Mouse (Mus musculus): Measurements from ENCODE around the gene Sowahc.

Sowahc gene

DNA sequence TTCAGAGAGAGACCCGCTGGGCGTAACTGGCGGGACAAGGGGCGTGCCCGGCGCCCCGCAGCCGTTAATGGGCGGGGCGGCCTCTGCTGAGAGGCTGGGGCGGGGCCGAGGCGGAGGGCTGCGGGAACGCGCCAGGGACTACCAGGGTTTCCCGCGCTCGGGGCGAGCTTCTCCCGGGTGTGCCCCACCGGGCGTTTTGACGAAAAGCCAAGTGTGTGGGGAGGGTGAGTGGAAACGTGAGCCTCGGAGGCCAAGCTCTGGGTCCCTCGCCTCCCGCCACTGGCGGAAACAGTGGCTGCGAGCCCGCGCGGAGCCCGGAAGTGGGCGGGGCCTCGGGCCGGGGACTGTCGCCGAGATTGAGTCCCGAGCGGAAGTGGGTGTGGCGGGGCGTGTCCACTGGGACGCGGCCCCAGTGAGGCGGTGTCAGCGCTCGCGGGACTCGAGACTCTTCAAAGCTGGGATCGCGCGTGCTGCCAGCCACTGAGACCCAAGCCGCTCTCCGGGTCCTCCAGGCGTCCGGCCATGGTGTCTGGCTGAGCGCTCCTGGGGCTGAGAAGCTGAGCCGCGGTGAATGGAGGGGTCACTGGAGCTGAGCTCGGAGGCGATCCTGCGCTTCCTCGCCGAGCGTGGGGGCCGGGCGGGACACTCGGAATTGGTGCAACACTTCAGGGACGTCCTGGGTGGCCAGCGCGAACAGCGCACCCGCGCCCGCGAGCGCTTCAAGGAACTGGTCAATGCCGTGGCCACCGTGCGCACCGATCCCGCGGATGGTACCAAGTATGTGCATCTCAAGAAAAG is at the start of gene Sowahc, which contains the start of gene Sept10:
Gene Sowahc (plus strand): TSS at position 481 of the 798 bp plus-strand sequence.
Gene Sept10 (minus strand): TSS at position 375 of the 798 bp plus-strand sequence.
- Histone ChIP-seq H3K27me3 (ENCODE audit: insufficient read depth, low read length) (peaks cover 21% of the 10 kb centered on the region), H3K4me3 (replicated peaks; ENCODE audit: low read length) (peak within 1 kb of the TSS; percentile 91), H3K36me3 (ENCODE audit: insufficient read depth, low read length) (peaks cover 9% of the 10 kb centered on the region), H3K9me3 (ENCODE audit: low read length) (no peaks in the 10 kb centered on the region), H3K4me1 (replicated peaks; ENCODE audit: low read depth, low read length) (peaks cover 17% of the 10 kb centered on the region)
- TF ChIP-seq NANOG (IDR thresholded peaks at IDR 0.05; ENCODE audit: borderline replicate concordance, low read length): no peak
- no peak for TF ChIP-seq CTCF (conservative IDR thresholded peaks at IDR 0.05; ENCODE audit: low read length)

DNA sequence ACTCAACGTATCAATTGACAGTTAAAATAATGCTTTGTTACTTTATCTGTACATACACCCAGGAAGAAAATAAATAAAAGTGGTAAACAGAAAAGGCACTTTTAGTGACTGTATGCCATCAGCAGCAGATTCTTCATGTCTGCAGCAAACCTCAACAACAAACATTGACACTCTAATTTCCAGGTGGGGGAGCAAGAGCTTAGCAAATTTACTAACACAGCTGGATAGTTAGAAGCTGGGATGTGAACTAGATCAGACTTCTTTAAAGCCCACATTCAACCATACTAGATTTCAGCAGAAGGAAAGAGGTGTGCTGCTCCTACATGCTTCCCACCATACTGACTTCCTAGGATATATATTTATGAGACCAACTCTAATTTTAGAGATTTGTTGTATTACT is 49.2 kb upstream of the Sowahc start:
- Histone ChIP-seq H3K36me3 (ENCODE audit: insufficient read depth, low read length) (no peaks in the 10 kb centered on the region), H3K4me3 (replicated peaks; ENCODE audit: low read length) (no peak overlapping the region), H3K9me3 (ENCODE audit: low read length) (no peaks in the 10 kb centered on the region), H3K27me3 (ENCODE audit: insufficient read depth, low read length) (no peaks in the 10 kb centered on the region), H3K4me1 (replicated peaks; ENCODE audit: low read depth, low read length) (no peaks in the 10 kb centered on the region)
- no peak for TF ChIP-seq CTCF (conservative IDR thresholded peaks at IDR 0.05; ENCODE audit: low read length)
- no peak for TF ChIP-seq POU5F1 (IDR thresholded peaks at IDR 0.05; ENCODE audit: borderline replicate concordance, low read length)
- no peak for TF ChIP-seq NANOG (IDR thresholded peaks at IDR 0.05; ENCODE audit: borderline replicate concordance, low read length)

DNA sequence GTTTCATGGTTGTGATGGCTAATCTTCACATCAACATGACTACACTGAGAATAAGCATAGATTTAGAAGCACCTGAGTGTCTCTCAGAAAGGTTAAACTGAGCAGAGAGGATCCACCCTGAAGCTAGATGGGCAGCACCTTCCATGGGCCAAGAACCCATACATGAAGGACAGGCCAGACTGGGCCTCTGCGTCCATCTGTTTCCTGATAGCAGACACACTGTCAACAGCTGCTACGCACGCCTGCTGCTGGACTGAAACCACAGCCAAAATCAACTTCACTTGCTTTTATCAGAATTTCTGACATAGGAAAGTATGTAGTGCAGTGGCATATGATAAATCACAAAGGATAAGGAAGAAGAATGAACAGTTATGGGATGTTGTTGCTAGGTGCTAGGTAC is 42.1 kb upstream of the Sowahc start:
- Histone ChIP-seq H3K4me3 (replicated peaks; ENCODE audit: low read length) (no peak overlapping the region), H3K36me3 (ENCODE audit: insufficient read depth, low read length) (no peaks in the 10 kb centered on the region), H3K27me3 (ENCODE audit: insufficient read depth, low read length) (no peaks in the 10 kb centered on the region), H3K9me3 (ENCODE audit: low read length) (no peaks in the 10 kb centered on the region), H3K4me1 (replicated peaks; ENCODE audit: low read depth, low read length) (no peaks in the 10 kb centered on the region)
- no peak for TF ChIP-seq NANOG (IDR thresholded peaks at IDR 0.05; ENCODE audit: borderline replicate concordance, low read length)
- no peak for TF ChIP-seq POU5F1 (IDR thresholded peaks at IDR 0.05; ENCODE audit: borderline replicate concordance, low read length)
- TF ChIP-seq CTCF (conservative IDR thresholded peaks at IDR 0.05; ENCODE audit: low read length): no peak

DNA sequence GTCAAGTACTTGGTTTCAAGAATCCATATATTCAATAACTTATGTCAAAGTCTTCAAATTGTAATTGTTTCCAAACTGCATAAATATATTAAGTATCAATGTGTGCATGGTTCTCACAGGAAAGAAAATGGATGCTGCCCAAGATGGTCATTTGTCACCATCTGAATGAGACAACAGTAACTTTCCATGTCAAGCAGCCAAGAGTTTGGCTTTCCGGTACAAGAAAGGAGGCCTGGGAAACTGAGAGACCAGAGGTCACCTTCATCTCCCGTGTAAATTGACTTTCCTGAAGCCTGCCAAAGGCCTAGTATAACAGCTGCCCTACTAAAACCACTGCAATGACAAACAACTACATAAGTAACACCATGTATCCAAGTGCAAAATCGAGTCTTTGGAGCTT is 39.4 kb upstream of the Sowahc start:
- no peak overlapping the region for H3K4me3 ChIP-seq (replicated peaks; ENCODE audit: low read length)
- no peak for TF ChIP-seq NANOG (IDR thresholded peaks at IDR 0.05; ENCODE audit: borderline replicate concordance, low read length)
- TF ChIP-seq CTCF (conservative IDR thresholded peaks at IDR 0.05; ENCODE audit: low read length): no peak
- no peak for TF ChIP-seq POU5F1 (IDR thresholded peaks at IDR 0.05; ENCODE audit: borderline replicate concordance, low read length)
- H3K36me3 ChIP-seq (ENCODE audit: insufficient read depth, low read length): no peaks in the 10 kb centered on the region
- H3K27me3 ChIP-seq (ENCODE audit: insufficient read depth, low read length): no peaks in the 10 kb centered on the region
- H3K4me1 ChIP-seq (replicated peaks; ENCODE audit: low read depth, low read length): no peaks in the 10 kb centered on the region
- no peaks in the 10 kb centered on the region for H3K9me3 ChIP-seq (ENCODE audit: low read length)

DNA sequence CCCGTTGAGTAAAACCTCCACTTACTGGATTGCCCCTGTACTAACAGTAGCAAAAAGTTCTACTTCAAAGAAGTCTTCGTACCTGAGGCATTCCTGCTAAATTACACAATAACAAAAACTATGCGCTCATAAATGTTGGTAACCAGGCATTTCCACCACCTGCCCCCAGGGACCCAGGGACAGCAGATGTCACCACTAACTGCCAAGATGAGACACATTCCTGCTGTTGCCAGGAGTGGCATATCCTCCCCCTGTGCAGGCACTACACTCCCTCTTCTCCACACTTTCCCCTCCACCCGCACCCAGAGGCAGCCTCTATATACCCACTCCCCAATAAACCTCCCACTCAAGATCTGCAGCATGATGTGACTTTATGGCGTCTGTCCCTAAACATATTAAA is 26.9 kb upstream of the Sowahc start:
- peaks cover 17% of the 10 kb centered on the region for H3K4me1 ChIP-seq (replicated peaks; ENCODE audit: low read depth, low read length)
- TF ChIP-seq POU5F1 (IDR thresholded peaks at IDR 0.05; ENCODE audit: borderline replicate concordance, low read length): no peak
- no peak for TF ChIP-seq NANOG (IDR thresholded peaks at IDR 0.05; ENCODE audit: borderline replicate concordance, low read length)
- TF ChIP-seq CTCF (conservative IDR thresholded peaks at IDR 0.05; ENCODE audit: low read length): no peak
- no peaks in the 10 kb centered on the region for H3K27me3 ChIP-seq (ENCODE audit: insufficient read depth, low read length)
- H3K9me3 ChIP-seq (ENCODE audit: low read length): no peaks in the 10 kb centered on the region
- H3K36me3 ChIP-seq (ENCODE audit: insufficient read depth, low read length): no peaks in the 10 kb centered on the region
- no peak overlapping the region for H3K4me3 ChIP-seq (replicated peaks; ENCODE audit: low read length)

DNA sequence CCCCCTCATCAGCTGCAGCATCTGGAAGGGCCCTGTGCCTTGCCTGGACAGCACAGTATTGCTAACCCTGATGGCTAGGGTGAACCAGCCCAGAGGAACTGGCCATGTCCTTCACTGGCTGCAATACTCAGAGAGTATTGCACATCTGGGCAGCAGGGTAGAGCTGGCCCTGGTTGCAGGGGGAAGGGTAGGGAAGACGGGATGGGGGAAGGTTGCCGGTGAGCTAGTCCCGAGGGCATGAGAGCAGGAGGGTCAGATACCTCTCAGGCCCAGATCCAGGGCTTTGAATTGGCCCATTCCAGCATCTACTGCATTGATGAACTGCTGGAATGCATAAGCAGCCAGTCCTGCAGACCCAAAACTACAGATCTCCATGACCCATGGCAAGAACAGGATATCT is 25.0 kb upstream of the Sowahc start:
- no peak overlapping the region for H3K4me3 ChIP-seq (replicated peaks; ENCODE audit: low read length)
- peaks cover 21% of the 10 kb centered on the region for H3K4me1 ChIP-seq (replicated peaks; ENCODE audit: low read depth, low read length)
- no peaks in the 10 kb centered on the region for H3K9me3 ChIP-seq (ENCODE audit: low read length)
- H3K36me3 ChIP-seq (ENCODE audit: insufficient read depth, low read length): no peaks in the 10 kb centered on the region
- TF ChIP-seq NANOG (IDR thresholded peaks at IDR 0.05; ENCODE audit: borderline replicate concordance, low read length): no peak
- no peak for TF ChIP-seq POU5F1 (IDR thresholded peaks at IDR 0.05; ENCODE audit: borderline replicate concordance, low read length)
- H3K27me3 ChIP-seq (ENCODE audit: insufficient read depth, low read length): no peaks in the 10 kb centered on the region

DNA sequence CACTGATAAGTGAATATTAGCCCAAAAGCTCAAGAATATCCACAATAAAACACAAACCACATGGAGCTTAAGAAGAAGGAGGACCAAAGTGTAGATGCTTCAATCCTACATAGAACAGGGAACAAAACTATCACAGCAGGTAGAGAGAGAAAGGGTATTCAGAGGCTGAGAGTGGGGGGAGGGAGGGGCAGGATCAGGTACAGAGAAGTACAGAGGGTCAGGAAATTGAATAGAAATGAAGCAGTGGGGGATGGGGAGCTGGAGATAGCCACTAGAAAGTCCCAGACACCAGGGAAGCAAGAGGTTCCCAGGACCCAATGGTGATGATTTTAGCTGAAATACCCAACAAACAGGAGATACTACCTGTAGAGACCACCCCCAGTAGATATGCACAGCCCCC is 21.7 kb upstream of the Sowahc start:
- TF ChIP-seq POU5F1 (IDR thresholded peaks at IDR 0.05; ENCODE audit: borderline replicate concordance, low read length) (no peak), CTCF (conservative IDR thresholded peaks at IDR 0.05; ENCODE audit: low read length) (no peak), NANOG (IDR thresholded peaks at IDR 0.05; ENCODE audit: borderline replicate concordance, low read length) (no peak)
- Histone ChIP-seq H3K27me3 (ENCODE audit: insufficient read depth, low read length) (no peaks in the 10 kb centered on the region), H3K9me3 (ENCODE audit: low read length) (no peaks in the 10 kb centered on the region), H3K36me3 (ENCODE audit: insufficient read depth, low read length) (no peaks in the 10 kb centered on the region), H3K4me1 (replicated peaks; ENCODE audit: low read depth, low read length) (peaks cover 21% of the 10 kb centered on the region), H3K4me3 (replicated peaks; ENCODE audit: low read length) (no peak overlapping the region)

DNA sequence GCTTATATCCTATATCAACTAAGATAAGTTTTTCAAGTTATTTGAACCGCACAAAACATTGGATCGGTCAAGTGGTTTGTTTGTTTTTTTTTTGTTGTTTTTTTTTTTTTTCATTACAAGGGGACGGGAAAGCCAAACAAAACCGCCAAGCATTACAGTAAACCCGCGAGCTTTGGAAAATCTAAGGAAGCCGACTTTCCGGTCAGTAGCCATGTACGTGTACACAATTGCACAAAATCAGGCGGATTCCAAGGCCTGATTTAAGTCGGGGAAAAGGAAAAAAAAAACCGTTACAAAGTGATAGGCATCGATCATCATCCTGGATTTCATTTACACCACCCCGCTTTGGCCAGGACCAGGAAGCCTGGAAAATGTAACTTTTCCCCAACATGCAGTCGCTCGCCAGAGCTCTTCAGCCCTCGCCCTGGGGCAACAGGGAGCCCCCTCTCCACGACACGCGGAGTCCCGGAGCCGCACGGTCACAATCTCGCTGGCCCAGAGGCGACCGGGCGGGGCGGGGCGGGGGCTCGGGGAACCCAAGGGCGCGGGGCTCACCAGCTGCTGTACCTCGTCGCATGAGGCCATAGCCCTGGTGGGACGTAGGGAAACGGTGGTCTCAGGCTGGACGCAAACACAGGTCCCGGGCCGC is 805 bp upstream of the Sowahc start:
- H3K9me3 ChIP-seq (ENCODE audit: low read length): no peaks in the 10 kb centered on the region
- peaks cover 17% of the 10 kb centered on the region for H3K4me1 ChIP-seq (replicated peaks; ENCODE audit: low read depth, low read length)
- TF ChIP-seq NANOG (IDR thresholded peaks at IDR 0.05; ENCODE audit: borderline replicate concordance, low read length) (no peak), POU5F1 (IDR thresholded peaks at IDR 0.05; ENCODE audit: borderline replicate concordance, low read length) (no peak), CTCF (conservative IDR thresholded peaks at IDR 0.05; ENCODE audit: low read length) (no peak)

More for the DNA sequence above, 805 bp upstream of the Sowahc start:
- peaks cover 21% of the 10 kb centered on the region for H3K27me3 ChIP-seq (ENCODE audit: insufficient read depth, low read length)
- H3K36me3 ChIP-seq (ENCODE audit: insufficient read depth, low read length): peaks cover 9% of the 10 kb centered on the region
- H3K4me3 ChIP-seq (replicated peaks; ENCODE audit: low read length): peak overlapping the region; percentile 91

All from E14TG2a.4 (cell line).